Mouse (Mus musculus) right cerebral cortex, postnatal 14 days (tissue): ENCODE data around the gene Gm4064.
"Not testable (repeated sequence)": the region's sequence is repeated elsewhere in the genome, so short reads cannot be mapped to it uniquely, and the experiment has no call there.

Source experiments
- DNase-seq: peaks from one replicate; pipeline ENCODE4 v3.0.0; 2022

The Gm4064 gene

GRCm38 (mm10) chrY:2796105-2796504, at the start of gene Gm4064:
Gm4064 (minus strand) TSS chrY:2796205.
- DNase-seq = not testable (repeated sequence)

- DNase-seq = not testable (repeated sequence)
Measured at GRCm38 (mm10) chrY:2830380-2830779, 34.4 kb upstream of the Gm4064 start, which contains the start of the genes Rbmy and Gm10256. Rbmy (plus strand) TSS chrY:2830680. Gm10256 (plus strand) TSS chrY:2830699.
